Mouse (Mus musculus) brain, adult 2 months (tissue): ENCODE data around the gene Oaz1.
"Not testable (repeated sequence)": the region's sequence is repeated elsewhere in the genome, so short reads cannot be mapped to it uniquely, and the experiment has no call there.

ENCODE experiments used
- DNase-seq: peaks from one replicate; pipeline ENCODE4 v3.0.0; 2011; ENCODE audit warnings: low read depth, low spot score

The Oaz1 gene

DNA sequence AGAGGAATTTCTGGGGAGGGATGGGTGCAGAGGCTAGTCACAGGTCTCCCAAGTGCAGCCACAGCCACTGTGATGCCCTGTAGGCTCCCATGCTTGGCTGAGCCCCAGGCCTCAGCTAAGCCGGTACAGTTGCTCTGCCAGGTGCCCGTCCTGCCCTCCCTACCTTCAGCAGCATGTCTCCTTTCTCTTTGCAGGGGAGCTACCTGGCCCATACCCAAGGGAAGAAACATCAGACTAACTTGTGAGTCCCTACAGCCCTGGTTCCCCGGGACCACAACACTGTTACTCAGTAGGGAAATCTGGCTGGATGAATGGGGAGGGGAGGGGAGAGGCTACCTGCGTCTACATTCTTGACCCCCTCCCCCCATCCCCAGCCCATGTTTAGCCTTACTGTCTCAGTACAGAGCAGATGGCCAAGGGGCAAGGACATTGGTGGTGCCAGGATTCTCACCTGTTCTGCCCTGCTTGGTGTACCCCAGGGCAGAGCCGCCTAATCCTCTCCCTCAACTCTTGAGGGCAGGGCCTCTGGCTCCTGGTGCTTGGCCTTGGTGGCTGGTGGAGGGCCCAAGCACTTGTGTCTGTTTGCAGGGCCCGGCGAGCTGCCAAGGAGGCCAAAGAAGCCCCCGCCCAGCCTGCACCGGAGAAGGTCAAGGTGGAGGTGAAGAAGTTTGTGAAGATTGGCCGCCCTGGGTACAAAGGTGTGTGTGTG, 24.1 kb upstream of the Oaz1 start:
- no peak for DNase-seq

- no peak for DNase-seq
Measured at GRCm38 (mm10) chr10:80802996-80803395, 23.5 kb upstream of the Oaz1 start.

DNA sequence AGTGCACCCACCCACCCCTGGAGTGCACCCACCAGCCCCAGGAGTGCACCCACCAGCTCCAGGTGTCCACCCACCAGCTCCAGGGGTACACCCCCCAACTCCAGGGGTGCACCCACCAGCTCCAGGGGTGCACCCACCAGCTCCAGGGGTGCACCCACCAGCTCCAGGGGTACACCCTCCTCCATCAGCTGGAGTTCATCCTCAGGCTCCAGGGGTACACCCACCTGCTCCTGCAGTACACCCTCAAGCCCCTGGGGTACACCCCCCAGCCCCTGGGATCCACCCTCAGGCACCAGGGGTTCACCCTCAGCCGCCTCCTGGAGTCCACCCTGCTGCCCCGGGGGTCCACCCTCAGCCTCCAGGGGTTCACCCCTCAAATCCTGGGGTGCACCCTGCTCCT, 22.1 kb upstream of the Oaz1 start:
- no peak for DNase-seq

GRCm38 (mm10) chr10:80804916-80805315, 21.5 kb upstream of the Oaz1 start, which contains the start of gene Amh:
Gene Amh (plus strand): TSS chr10:80805243.
- no peak for DNase-seq

- no peak for DNase-seq
Measured at GRCm38 (mm10) chr10:80805322-80805721, 21.1 kb upstream of the Oaz1 start.

DNA sequence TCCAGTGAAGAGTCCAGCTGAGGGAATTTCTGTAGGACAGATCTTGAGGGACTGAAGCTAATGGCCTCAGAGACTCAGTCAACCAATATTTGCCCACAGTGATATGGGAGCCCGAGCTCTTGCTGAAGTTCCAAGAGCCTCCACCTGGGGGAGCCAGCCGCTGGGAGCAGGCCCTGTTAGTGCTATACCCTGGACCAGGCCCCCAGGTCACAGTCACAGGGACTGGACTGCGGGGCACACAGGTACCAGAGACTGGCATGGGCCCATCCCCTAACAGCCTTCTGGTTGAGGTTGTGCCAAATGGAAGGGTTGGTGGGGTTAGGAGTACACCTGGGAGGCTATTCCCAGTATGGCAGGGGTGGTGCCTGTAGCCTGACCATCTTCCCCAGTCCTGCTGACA, 20.5 kb upstream of the Oaz1 start:
- peak; percentile 78 for DNase-seq

DNA sequence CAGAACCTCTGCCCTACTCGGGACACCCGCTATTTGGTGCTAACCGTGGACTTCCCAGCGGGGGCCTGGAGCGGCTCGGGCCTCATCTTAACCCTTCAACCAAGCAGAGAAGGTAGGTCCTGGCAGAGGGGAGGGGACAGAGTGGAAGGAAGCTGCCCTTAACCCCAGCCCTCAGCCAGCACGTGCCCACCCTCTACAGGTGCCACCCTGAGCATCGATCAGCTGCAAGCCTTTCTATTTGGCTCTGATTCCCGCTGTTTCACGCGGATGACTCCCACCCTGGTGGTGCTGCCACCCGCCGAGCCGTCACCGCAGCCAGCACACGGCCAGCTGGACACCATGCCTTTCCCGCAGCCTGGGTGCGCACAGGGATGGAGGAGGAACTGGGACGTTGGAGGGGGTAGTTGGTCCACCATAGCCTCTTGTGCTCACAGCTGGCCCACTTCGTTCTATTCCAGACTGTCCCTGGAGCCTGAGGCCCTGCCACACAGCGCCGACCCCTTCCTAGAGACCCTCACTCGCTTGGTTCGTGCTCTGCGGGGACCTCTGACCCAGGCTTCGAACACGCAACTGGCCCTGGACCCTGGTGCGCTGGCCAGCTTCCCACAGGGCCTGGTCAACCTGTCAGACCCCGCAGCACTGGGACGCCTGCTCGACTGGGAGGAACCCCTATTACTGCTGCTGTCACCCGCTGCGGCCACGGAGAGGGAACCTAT, 20.0 kb upstream of the Oaz1 start:
- DNase-seq, result no peak

GRCm38 (mm10) chr10:80807057-80807627, 19.3 kb upstream of the Oaz1 start:
- DNase-seq, result peak; percentile 97

GRCm38 (mm10) chr10:80808099-80808984, 18.1 kb upstream of the Oaz1 start:
- peak; percentile 73 for DNase-seq

DNA sequence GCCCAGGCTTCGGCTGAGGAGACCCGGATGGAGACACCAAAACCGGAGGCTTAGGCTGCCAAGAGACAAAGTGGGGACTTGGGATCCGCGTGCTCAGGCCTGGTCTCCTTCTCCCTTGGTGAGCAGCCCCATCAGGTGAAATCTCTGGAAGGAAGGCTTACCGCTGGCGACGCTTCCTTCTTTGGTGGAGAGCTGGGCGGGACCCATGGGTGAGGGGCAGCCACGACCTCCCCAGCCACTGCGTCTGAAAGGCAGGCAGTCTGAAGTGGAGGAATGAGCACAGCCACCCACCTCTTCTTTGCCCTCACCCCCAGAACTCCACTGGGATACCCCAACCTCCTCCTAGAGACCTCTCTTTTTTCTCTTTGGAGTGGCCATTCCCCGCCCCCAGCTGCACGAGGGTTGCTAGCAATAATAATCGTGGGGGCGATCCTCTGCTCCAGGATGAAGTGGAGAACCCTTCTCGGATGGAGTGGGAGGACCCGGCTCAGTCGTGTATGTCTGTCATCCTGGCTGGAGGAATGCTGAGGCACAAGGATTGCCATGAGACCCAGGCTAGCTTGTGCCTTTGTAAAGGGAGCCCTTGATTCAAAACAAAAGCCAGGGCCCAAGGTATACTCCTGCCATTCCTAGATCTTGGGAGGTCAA, 17.3 kb upstream of the Oaz1 start:
- peak; percentile 71 for DNase-seq

DNA sequence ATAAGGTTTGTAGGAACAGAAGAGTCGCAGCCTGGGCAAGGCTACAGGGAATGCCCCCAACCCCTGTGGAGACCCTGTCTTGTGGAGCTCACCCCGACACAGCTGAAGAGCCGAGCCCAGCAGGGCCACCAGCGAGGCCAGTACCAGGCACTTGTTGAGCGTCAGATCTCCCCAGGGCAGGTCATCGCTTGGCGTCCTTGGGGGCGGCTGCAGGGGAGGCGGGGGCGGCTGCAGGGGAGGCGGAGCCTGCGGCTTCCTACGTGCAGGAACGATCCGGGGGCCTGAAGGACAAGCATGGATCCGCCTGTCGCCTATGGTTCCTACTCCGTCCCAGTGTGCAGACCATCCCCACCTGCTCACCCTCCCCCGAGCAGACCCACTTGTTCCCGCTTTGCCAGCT, 16.4 kb upstream of the Oaz1 start:
- no peak for DNase-seq

DNA sequence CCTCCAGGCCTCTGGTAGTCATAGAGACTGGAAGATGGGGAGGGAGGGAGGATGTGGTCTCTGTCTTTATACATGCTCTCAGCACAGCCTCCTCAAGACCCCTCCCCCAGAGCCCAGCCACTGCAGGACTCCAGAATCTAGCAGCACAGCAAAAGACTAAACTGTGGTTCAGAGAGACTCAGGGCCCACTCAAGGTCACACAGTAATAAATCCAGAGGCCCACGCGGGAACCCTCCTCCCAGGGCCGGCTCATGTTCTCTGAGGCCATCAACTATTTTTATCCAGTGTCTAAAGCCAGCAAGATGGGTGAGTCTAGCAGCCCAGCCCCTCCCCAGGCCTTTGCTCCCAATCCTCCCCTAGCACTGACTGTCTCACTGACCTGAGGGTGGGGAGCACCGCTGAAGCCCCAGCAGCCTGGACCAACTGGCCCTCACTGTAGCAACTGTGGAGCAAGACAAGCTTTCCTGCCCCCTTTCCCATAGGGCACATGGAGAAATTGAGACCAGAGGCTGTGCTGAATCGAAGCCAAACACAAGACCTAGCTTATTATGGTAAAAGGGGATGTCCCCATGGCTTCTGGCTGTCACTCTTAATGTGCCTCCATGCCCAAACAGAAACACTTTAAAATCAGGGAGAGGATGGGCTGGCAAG, 13.9 kb upstream of the Oaz1 start:
- DNase-seq, result no peak

DNA sequence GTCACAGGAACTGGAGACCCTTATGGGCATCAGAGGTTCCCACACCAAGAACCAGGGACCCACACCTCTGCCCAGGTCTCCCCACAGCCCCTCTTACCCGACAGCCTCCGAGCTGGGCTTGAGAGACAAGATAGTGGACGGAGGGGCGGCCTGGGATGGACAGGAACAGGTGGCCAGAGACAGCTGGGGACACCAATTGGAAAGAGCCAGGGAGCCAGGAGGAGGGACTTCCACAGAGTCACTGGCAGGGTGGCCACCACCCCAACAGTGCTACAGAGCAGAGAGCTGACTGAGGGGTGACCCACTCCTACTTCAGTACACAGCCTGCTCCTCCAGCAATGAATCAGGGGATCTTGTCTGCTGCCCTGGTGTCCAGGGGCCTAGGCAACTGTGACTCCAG, 13.1 kb upstream of the Oaz1 start, which contains the start of gene Jsrp1:
Jsrp1 (minus strand) TSS at position 133 of the 400 bp plus-strand sequence.
- no peak for DNase-seq

DNA sequence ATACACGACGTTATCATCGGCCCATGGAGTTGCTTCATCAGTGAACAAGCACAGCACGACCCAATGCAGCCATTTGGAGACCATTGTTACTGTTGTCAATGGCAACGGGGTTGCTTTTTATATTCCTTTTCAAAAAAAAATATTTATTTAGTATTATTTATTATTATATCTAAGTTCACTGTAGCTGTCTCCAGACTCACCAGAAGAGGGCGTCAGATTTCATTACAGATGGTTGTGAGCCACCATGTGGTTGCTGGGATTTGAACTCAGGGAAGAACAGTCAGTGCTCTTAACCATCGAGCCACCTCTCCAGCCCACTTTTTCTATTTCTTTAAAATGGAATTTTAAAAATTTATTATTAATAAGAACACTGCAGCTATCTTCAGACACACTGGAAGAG, 11.7 kb upstream of the Oaz1 start:
- no peak for DNase-seq

GRCm38 (mm10) chr10:80816303-80816702, 10.2 kb upstream of the Oaz1 start:
- not testable (repeated sequence) for DNase-seq

- no peak for DNase-seq
Measured at GRCm38 (mm10) chr10:80817164-80817563, 9.3 kb upstream of the Oaz1 start.

- not testable (repeated sequence) for DNase-seq
Measured at GRCm38 (mm10) chr10:80817955-80818354, 8.5 kb upstream of the Oaz1 start.

DNA sequence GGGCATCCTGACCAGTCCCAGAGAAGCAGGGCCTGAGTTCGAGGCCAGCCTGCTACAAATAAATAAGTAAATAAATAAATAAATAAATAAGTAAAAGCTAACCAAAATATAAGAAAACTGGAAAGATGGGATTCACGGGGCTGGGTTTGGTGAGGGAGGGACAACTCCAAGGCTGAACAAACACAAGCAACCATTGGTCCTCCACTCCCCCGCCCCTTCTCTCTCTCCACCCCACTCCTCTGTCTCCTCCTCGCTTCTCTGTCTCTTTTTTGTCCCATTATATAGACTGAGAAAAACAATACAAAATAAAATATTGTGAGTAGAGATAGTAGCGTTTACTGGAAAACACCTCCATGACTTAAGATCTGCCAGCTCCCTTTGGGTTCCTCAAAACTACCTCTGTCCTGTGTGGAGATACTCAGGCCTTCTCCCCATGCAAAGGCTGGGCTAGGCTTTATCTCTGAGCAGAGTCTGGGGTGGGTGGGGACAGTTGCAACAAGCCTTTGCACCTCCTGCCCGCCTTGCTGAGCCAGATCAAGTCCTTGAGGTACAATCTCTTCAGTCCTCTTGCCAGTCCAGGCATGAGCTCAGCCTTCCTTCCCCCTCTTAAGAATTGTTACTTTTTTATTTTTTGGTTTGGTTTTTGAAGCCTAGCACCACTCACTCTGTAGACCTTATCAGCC, 7.7 kb upstream of the Oaz1 start:
- no peak for DNase-seq

DNA sequence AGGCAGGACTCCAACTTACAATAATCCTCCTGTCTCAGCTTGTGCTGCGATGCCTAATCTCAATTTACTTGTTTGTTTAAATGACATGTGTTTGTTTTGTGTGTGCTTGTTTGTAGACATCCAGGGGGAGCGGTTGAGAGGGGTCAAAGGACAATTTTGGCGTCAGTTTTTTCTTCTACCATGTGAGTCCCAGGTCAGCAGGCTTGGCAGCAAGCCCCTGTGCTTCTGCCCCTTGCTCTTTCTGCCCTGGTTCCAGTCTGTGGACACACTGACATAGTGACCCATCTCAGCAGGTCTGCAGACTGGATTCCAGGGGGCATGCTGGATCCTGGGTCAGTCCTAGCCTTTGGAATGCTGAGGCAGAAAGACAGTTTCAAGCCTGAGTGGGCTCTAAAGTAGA, 7.0 kb upstream of the Oaz1 start:
- no peak for DNase-seq

GRCm38 (mm10) chr10:80821991-80822390, 4.5 kb upstream of the Oaz1 start:
- DNase-seq, result no peak
